Mouse (Mus musculus) T-cell, adult 66 days (primary cell): ENCODE data around the gene Tdrd1. TPM values are rescaled to one million over a fixed set of nuclear protein-coding genes. Genes with fewer than 3 reads are reported as not detected.

Experiments
- total RNA-seq, 2 experiments: library from RNA; stranded (reverse); gene quantifications; 3 replicates in 1 of 2; 4 replicates in 1 of 2; pipeline ENCODE4 v1.2.4; 2023

Gene Tdrd1
- not detected for total RNA-seq

DNA sequence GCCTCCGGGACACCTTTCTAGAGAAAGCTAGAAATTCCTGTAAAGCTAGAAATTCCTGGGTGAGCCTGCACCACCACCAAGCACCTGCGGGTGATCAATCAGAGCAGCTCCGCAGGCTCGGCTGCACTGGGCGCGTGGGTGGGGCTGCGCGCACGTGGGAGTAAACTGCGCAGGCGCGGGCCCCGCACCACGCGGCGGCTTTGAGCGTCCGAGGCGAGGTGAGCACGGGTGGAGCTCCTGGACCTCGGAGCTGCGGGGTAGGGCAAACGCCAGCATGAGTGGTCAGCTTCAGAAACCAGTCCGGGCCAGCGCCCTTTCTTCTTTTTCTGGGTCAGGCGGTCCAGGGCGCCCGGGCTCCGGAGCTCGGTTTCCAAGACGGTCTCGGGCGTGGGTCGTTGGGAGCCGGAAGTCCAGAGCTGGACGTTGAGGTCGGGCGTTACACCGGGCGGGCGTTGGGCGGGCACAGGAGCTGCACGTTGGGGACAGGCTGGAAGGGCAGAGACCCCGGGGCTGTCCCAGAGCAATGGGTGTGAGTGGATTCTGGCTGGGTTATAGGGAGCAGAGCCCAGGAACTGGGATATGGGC lies at the start of gene Tdrd1:
Tdrd1 (plus strand) TSS at position 163 of the 585 bp plus-strand sequence.

DNA sequence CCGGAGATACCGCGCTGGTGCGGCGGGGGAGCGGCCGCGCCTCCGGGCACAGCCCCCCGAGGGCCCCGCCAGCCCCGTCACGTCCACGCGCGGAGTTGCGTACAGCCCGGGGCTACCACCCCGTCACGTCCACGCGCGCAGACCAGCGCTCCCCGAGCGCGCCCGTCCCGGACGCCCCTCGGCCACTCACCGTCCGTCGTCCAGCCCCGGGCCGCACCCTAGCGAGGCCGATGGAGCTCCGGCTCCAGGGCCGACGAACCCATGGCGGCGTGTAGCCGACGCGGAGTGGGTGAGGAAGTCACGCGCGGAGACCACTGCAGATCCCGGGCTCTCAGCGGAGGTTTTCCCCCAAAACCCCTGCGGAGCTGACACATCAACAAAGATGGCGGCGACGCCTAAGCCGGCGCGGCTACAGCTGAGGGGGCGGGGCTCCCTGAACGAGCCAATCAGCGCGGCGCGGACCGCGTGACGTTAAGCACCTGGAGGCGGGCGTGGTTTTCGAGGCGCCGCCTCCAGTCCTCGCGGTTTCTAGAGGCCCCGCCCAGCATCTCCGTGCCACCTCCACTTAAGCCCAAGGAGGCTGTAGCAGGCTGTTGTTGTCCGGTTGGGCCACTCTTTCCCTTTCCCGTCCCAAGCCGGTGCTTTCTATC lies 4.1 kb upstream of the Tdrd1 start, which contains the start of gene Ccdc186:
Ccdc186 (minus strand) TSS at position 393 of the 650 bp plus-strand sequence.

DNA sequence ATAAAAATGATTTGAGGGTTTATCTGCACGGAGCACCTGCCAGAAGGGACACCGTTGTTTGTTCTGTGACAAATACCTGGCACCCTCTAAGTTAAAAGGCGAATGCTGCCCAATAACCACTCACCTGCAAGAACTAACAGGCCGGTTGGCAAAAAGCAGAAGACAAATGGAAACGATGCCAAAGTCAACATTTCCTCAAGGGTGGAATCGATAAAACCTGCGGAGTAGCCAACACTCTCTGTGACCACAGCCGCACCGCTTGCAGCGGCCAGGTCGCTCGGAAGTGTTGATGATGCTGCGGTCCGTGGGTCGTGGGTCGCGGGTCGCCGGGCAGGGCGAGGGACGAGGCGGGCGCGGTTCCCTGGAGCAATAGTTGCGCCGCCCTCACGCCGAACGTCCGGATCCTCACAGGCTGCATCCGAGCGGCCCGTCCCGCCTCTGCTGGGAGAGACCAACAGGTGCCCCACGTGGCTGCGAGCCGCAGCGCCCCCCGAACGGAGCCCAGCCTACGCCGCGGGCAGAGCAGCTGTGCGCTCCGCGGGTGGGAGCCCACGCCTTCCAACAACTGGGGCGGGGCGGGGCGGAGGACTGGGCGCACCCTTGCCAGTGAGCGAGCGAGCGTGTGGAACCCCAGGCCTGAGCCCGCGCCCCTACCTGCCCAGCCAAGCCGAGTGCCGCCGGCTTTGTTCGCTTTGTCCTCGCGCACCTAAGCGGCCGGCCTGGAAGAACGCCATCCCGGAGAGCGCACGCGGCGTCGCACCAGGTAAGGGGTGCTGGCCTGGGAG lies 48.0 kb downstream of the Tdrd1 start, which contains the start of gene Vwa2:
Vwa2 (plus strand) TSS at position 434 of the 785 bp plus-strand sequence.

Other genes starting within 250 kb of the Tdrd1 start
- gene Adrb1, start 104.0 kb upstream of the Tdrd1 start, total RNA-seq = under 1 TPM; 0.44 to 0.73 TPM
- 10 to 100 TPM; 22.5 to 29.7 TPM for gene Ccdc186, start 4.0 kb upstream of the Tdrd1 start, total RNA-seq
- gene Vwa2, start 48.0 kb downstream of the Tdrd1 start, total RNA-seq = not detected
- not detected for gene Afap1l2, start 182.0 kb downstream of the Tdrd1 start, total RNA-seq